Mouse (Mus musculus) gastrocnemius, adult 2 months (tissue): ENCODE data around the gene Fam71d. TPM values are rescaled to one million over a fixed set of nuclear protein-coding genes. Genes with fewer than 3 reads are reported as not detected.

ENCODE experiments used
- DNase-seq: peaks from one replicate; pipeline ENCODE4 v3.0.0; 2022
- H3K27ac ChIP-seq: fragments of 200-600 bp; 2 replicates; pipeline ENCODE4 v1.8.1; 2022; ENCODE audit warnings: mild to moderate bottlenecking
- H3K4me3 ChIP-seq: fragments of 200-600 bp; 2 replicates; pipeline ENCODE4 v1.8.1; 2022; ENCODE audit warnings: mild to moderate bottlenecking, moderate library complexity
- CTCF ChIP-seq: fragments of 200-600 bp; IDR thresholded peaks from 2 replicates; pipeline ENCODE4 v1.8.1; 2022; ENCODE audit warnings: antibody characterized with exemption, mild to moderate bottlenecking, moderate library complexity
- intact Hi-C: fragments of 180-260 bp; cut with DNase I; formaldehyde crosslinking; loops from one replicate; pipeline ENCODE4 v1.15.1; 2025
- total RNA-seq, 2 experiments: library from RNA; stranded (reverse); gene quantifications; 2 replicates each; pipeline ENCODE4 v1.2.3; 2021

Gene Fam71d
- total RNA-seq, 2 experiments from 2014 or later = 0.17 TPM; not detected in 1

GRCm38 (mm10) chr12:78739633-78740032, 48.3 kb downstream of the Fam71d start:
- intact Hi-C loops = no loop called here

GRCm38 (mm10) chr12:78740289-78740688, 49.0 kb downstream of the Fam71d start:
- intact Hi-C loops = no loop called here

More at GRCm38 (mm10) chr12:78739633-78740032, 48.3 kb downstream of the Fam71d start:
- DNase-seq = no peak
- TF ChIP-seq CTCF = no peak
- no peak overlapping the region for H3K4me3 ChIP-seq
- H3K27ac ChIP-seq = no peak overlapping the region

GRCm38 (mm10) chr12:78746226-78746625, 54.9 kb downstream of the Fam71d start:
- H3K27ac ChIP-seq = no peak overlapping the region
- intact Hi-C loops = loop anchor here (5.0 kb wide), 1 partner anchor 116 kb away; the partner anchor contains the start of genes Atp6v1d and Eif2s1
- DNase-seq = no peak
- TF ChIP-seq CTCF = no peak
- H3K4me3 ChIP-seq = no peak overlapping the region

More at GRCm38 (mm10) chr12:78740289-78740688, 49.0 kb downstream of the Fam71d start:
- TF ChIP-seq CTCF = no peak
- Histone ChIP-seq H3K27ac (no peak overlapping the region), H3K4me3 (no peak overlapping the region)
- DNase-seq = no peak

- H3K4me3 ChIP-seq = no peak overlapping the region
- intact Hi-C loops = loop anchor here (5.0 kb wide), 1 partner anchor 115 kb away; the partner anchor contains the start of genes Atp6v1d and Eif2s1
Observed at GRCm38 (mm10) chr12:78747406-78747805, 56.1 kb downstream of the Fam71d start.

GRCm38 (mm10) chr12:78748113-78748512, 56.8 kb downstream of the Fam71d start:
- no peak for TF ChIP-seq CTCF
- peak; percentile 29 for DNase-seq
- H3K27ac ChIP-seq = peak overlapping the region; percentile 95
- intact Hi-C loops = loop anchor here (2.0 to 5.0 kb wide), 2 partner anchors 43 to 114 kb away; partner anchors contain the start of genes Atp6v1d and Eif2s1
- peak overlapping the region; percentile 90 for H3K4me3 ChIP-seq

More at GRCm38 (mm10) chr12:78747406-78747805, 56.1 kb downstream of the Fam71d start:
- no peak for DNase-seq
- TF ChIP-seq CTCF = no peak
- H3K27ac ChIP-seq = no peak overlapping the region

GRCm38 (mm10) chr12:78748557-78749377, 57.4 kb downstream of the Fam71d start, which contains the start of gene Mpp5:
Mpp5 (plus strand) TSS chr12:78748907.
- TF ChIP-seq CTCF = no peak
- peak; percentile 99 for DNase-seq
- peak within 1 kb of the TSS; percentile 90 for H3K4me3 ChIP-seq
- H3K27ac ChIP-seq = peak within 1 kb of the TSS; percentile 98
- intact Hi-C loops = loop anchor here (2.0 to 5.0 kb wide), 2 partner anchors 42 to 114 kb away; partner anchors contain the start of genes Atp6v1d and Eif2s1

GRCm38 (mm10) chr12:78749378-78749801, 58.1 kb downstream of the Fam71d start:
- H3K4me3 ChIP-seq = peak overlapping the region; percentile 90
- intact Hi-C loops = loop anchor here (2.0 to 5.0 kb wide), 2 partner anchors 41 to 113 kb away; partner anchors contain the start of genes Atp6v1d and Eif2s1
- peak; percentile 83 for DNase-seq
- no peak for TF ChIP-seq CTCF
- peak overlapping the region; percentile 98 for H3K27ac ChIP-seq

- Histone ChIP-seq H3K4me3 (no peak overlapping the region), H3K27ac (peak overlapping the region; percentile 57; the same call in 1 of the 2 replicates)
- intact Hi-C loops = no loop called here
- no peak for TF ChIP-seq CTCF
- peak; percentile 54 for DNase-seq
Observed at GRCm38 (mm10) chr12:78761979-78762378, 70.6 kb downstream of the Fam71d start.

GRCm38 (mm10) chr12:78769031-78769713, 77.8 kb downstream of the Fam71d start:
- no peak for DNase-seq
- H3K4me3 ChIP-seq = no peak overlapping the region
- intact Hi-C loops = no loop called here
- peak overlapping the region; percentile 24; the same call in 1 of the 2 replicates for H3K27ac ChIP-seq
- TF ChIP-seq CTCF = no peak

- DNase-seq = no peak
- peak overlapping the region; percentile 67; the same call in 1 of the 2 replicates for H3K27ac ChIP-seq
Observed at GRCm38 (mm10) chr12:78773211-78773610, 81.9 kb downstream of the Fam71d start.

GRCm38 (mm10) chr12:78777916-78778315, 86.6 kb downstream of the Fam71d start:
- intact Hi-C loops = no loop called here
- Histone ChIP-seq H3K4me3 (no peak overlapping the region), H3K27ac (no peak overlapping the region)
- TF ChIP-seq CTCF = no peak
- DNase-seq = no peak

More at GRCm38 (mm10) chr12:78773211-78773610, 81.9 kb downstream of the Fam71d start:
- TF ChIP-seq CTCF = no peak
- H3K4me3 ChIP-seq = no peak overlapping the region
- intact Hi-C loops = no loop called here

- no peak for TF ChIP-seq CTCF
- no peak overlapping the region for H3K4me3 ChIP-seq
- no peak overlapping the region; the same call in 1 of the 2 replicates for H3K27ac ChIP-seq
- no peak for DNase-seq
- intact Hi-C loops = no loop called here
Observed at GRCm38 (mm10) chr12:78778423-78779067, 87.2 kb downstream of the Fam71d start.

Other genes with a start within 250 kb of the Fam71d start
- gene Mpp5, start 57.4 kb downstream of the Fam71d start, total RNA-seq = 10 to 100 TPM; 15.4 to 22.9 TPM
- 10 to 100 TPM; 59.8 to 66.2 TPM for gene Atp6v1d, start 170.1 kb downstream of the Fam71d start, total RNA-seq
- gene Eif2s1, start 170.3 kb downstream of the Fam71d start, total RNA-seq = 10 to 100 TPM; 38.8 to 44.9 TPM
- under 1 TPM; 0.20 to 0.28 TPM for gene Plek2, start 215.4 kb downstream of the Fam71d start, total RNA-seq